Mouse (Mus musculus): ENCODE measurements around the gene Col7a1. TPM values are rescaled to one million over a fixed set of nuclear protein-coding genes. Genes with fewer than 3 reads are reported as not detected.

Gene Col7a1
- 5.1 and 7.9 TPM in 2 replicates for polyA plus RNA-seq (2012; rRNA removed)

- DNase-seq: no peak
- TF ChIP-seq POLR2A (IDR thresholded peaks at IDR 0.05; ENCODE audit: control insufficient read depth, extremely low read depth, insufficient read depth, low read length, poor library complexity) (no peak), CTCF (IDR thresholded peaks at IDR 0.05; ENCODE audit: borderline replicate concordance, control insufficient read depth, extremely low read depth, insufficient read depth, low read length, poor library complexity) (no peak)
- WGBS: 31% methylated on average over 15 of the region's 15 CpGs
- no peak within 1 kb of the TSS for H3K4me3 ChIP-seq (ENCODE audit: control insufficient read depth, insufficient read depth, low read length)
- H3K36me3 ChIP-seq (ENCODE audit: control insufficient read depth, insufficient read depth, low read length): peaks cover 18% of the 10 kb centered on the region
- H3K27me3 ChIP-seq (ENCODE audit: control insufficient read depth, insufficient read depth, low read length): no peaks in the 10 kb centered on the region; the same call in 1 of the 2 replicates
- H3K4me1 ChIP-seq (replicated peaks; ENCODE audit: control insufficient read depth, insufficient read depth, low read length): no peaks in the 10 kb centered on the region
- no peak within 1 kb of the TSS for H3K27ac ChIP-seq (ENCODE audit: control insufficient read depth, insufficient read depth, low read length)
Measured at GRCm38 (mm10) chr9:108953081-108953636, at the start of gene Col7a1. Col7a1 (plus strand) TSS chr9:108953586.

GRCm38 (mm10) chr9:108912308-108912707 is 41.1 kb upstream of the Col7a1 start:
- Histone ChIP-seq H3K36me3 (ENCODE audit: control insufficient read depth, insufficient read depth, low read length) (no peaks in the 10 kb centered on the region), H3K27ac (ENCODE audit: control insufficient read depth, insufficient read depth, low read length) (no peak overlapping the region), H3K27me3 (ENCODE audit: control insufficient read depth, insufficient read depth, low read length) (no peaks in the 10 kb centered on the region), H3K4me1 (replicated peaks; ENCODE audit: control insufficient read depth, insufficient read depth, low read length) (no peaks in the 10 kb centered on the region), H3K4me3 (ENCODE audit: control insufficient read depth, insufficient read depth, low read length) (no peak overlapping the region)
- no peak for DNase-seq
- 92% methylated on average over 6 of the region's 6 CpGs for WGBS
- TF ChIP-seq POLR2A (IDR thresholded peaks at IDR 0.05; ENCODE audit: control insufficient read depth, extremely low read depth, insufficient read depth, low read length, poor library complexity) (no peak), CTCF (IDR thresholded peaks at IDR 0.05; ENCODE audit: borderline replicate concordance, control insufficient read depth, extremely low read depth, insufficient read depth, low read length, poor library complexity) (no peak)

- Histone ChIP-seq H3K36me3 (ENCODE audit: control insufficient read depth, insufficient read depth, low read length) (no peaks in the 10 kb centered on the region), H3K4me1 (replicated peaks; ENCODE audit: control insufficient read depth, insufficient read depth, low read length) (no peaks in the 10 kb centered on the region), H3K27ac (ENCODE audit: control insufficient read depth, insufficient read depth, low read length) (no peak overlapping the region), H3K4me3 (ENCODE audit: control insufficient read depth, insufficient read depth, low read length) (no peak overlapping the region), H3K27me3 (ENCODE audit: control insufficient read depth, insufficient read depth, low read length) (no peaks in the 10 kb centered on the region)
- no peak for DNase-seq
- TF ChIP-seq POLR2A (IDR thresholded peaks at IDR 0.05; ENCODE audit: control insufficient read depth, extremely low read depth, insufficient read depth, low read length, poor library complexity) (no peak), CTCF (IDR thresholded peaks at IDR 0.05; ENCODE audit: borderline replicate concordance, control insufficient read depth, extremely low read depth, insufficient read depth, low read length, poor library complexity) (no peak)
- WGBS: 95% methylated on average over 7 of the region's 7 CpGs
Measured at GRCm38 (mm10) chr9:108913161-108913560, 40.2 kb upstream of the Col7a1 start.

- TF ChIP-seq CTCF (IDR thresholded peaks at IDR 0.05; ENCODE audit: borderline replicate concordance, control insufficient read depth, extremely low read depth, insufficient read depth, low read length, poor library complexity) (no peak), POLR2A (IDR thresholded peaks at IDR 0.05; ENCODE audit: control insufficient read depth, extremely low read depth, insufficient read depth, low read length, poor library complexity) (no peak)
- Histone ChIP-seq H3K27ac (ENCODE audit: control insufficient read depth, insufficient read depth, low read length) (no peak overlapping the region), H3K36me3 (ENCODE audit: control insufficient read depth, insufficient read depth, low read length) (no peaks in the 10 kb centered on the region), H3K4me1 (replicated peaks; ENCODE audit: control insufficient read depth, insufficient read depth, low read length) (no peaks in the 10 kb centered on the region), H3K27me3 (ENCODE audit: control insufficient read depth, insufficient read depth, low read length) (no peaks in the 10 kb centered on the region), H3K4me3 (ENCODE audit: control insufficient read depth, insufficient read depth, low read length) (no peak overlapping the region)
- DNase-seq: no peak
- WGBS: 88% methylated on average over 10 of the region's 10 CpGs
Measured at GRCm38 (mm10) chr9:108913621-108914020, 39.8 kb upstream of the Col7a1 start.

GRCm38 (mm10) chr9:108914491-108914890 is 38.9 kb upstream of the Col7a1 start, which contains the start of gene Tmem89:
Tmem89 (plus strand) TSS chr9:108914619.
- H3K27me3 ChIP-seq (ENCODE audit: control insufficient read depth, insufficient read depth, low read length): no peaks in the 10 kb centered on the region
- DNase-seq: no peak

GRCm38 (mm10) chr9:108925897-108926296 is 27.5 kb upstream of the Col7a1 start:
- no peaks in the 10 kb centered on the region for H3K4me1 ChIP-seq (replicated peaks; ENCODE audit: control insufficient read depth, insufficient read depth, low read length)
- 79% methylated on average over 8 of the region's 8 CpGs for WGBS
- no peak overlapping the region for H3K27ac ChIP-seq (ENCODE audit: control insufficient read depth, insufficient read depth, low read length)
- no peaks in the 10 kb centered on the region for H3K36me3 ChIP-seq (ENCODE audit: control insufficient read depth, insufficient read depth, low read length)
- H3K4me3 ChIP-seq (ENCODE audit: control insufficient read depth, insufficient read depth, low read length): no peak overlapping the region
- no peak for DNase-seq
- no peaks in the 10 kb centered on the region for H3K27me3 ChIP-seq (ENCODE audit: control insufficient read depth, insufficient read depth, low read length)
- TF ChIP-seq CTCF (IDR thresholded peaks at IDR 0.05; ENCODE audit: borderline replicate concordance, control insufficient read depth, extremely low read depth, insufficient read depth, low read length, poor library complexity): no peak
- no peak for TF ChIP-seq POLR2A (IDR thresholded peaks at IDR 0.05; ENCODE audit: control insufficient read depth, extremely low read depth, insufficient read depth, low read length, poor library complexity)

More at GRCm38 (mm10) chr9:108914491-108914890, 38.9 kb upstream of the Col7a1 start, which contains the start of gene Tmem89:
- Histone ChIP-seq H3K36me3 (ENCODE audit: control insufficient read depth, insufficient read depth, low read length) (no peaks in the 10 kb centered on the region), H3K4me3 (ENCODE audit: control insufficient read depth, insufficient read depth, low read length) (no peak within 1 kb of the TSS), H3K4me1 (replicated peaks; ENCODE audit: control insufficient read depth, insufficient read depth, low read length) (no peaks in the 10 kb centered on the region), H3K27ac (ENCODE audit: control insufficient read depth, insufficient read depth, low read length) (no peak within 1 kb of the TSS)
- TF ChIP-seq CTCF (IDR thresholded peaks at IDR 0.05; ENCODE audit: borderline replicate concordance, control insufficient read depth, extremely low read depth, insufficient read depth, low read length, poor library complexity): no peak
- no peak for TF ChIP-seq POLR2A (IDR thresholded peaks at IDR 0.05; ENCODE audit: control insufficient read depth, extremely low read depth, insufficient read depth, low read length, poor library complexity)
- WGBS: 87% methylated on average over 6 of the region's 6 CpGs

Measured in thymus, adult 2 months (tissue).